Mouse (Mus musculus) common myeloid progenitor, adult 5-6 weeks (primary cell): ENCODE data around the gene Chd2. TPM values are rescaled to one million over a fixed set of nuclear protein-coding genes. Genes with fewer than 3 reads are reported as not detected.
A peak's percentile ranks its signal among the peaks of the same experiment; 100 is the strongest.

Experiments
- ATAC-seq: replicated peaks from 2 replicates; pipeline ENCODE4 v1.8.0; 2016; ENCODE audit warnings: low read depth, mild to moderate bottlenecking, moderate TSS enrichment, inconsistent platforms; ENCODE audit not compliant: poor library complexity, severe bottlenecking
- total RNA-seq: library from RNA; stranded (forward); fragments of 200-1000, 187-1606 nt; gene quantifications from 2 replicates; pipeline ENCODE4 v1.2.3, GENCODE M21; 2017

The Chd2 gene
- total RNA-seq, 1 experiment from 2014 or later, result 184 TPM

GRCm38 (mm10) chr7:73421278-73422015 is 120.2 kb downstream of the Chd2 start:
- no peak for ATAC-seq

GRCm38 (mm10) chr7:73420827-73421226 is 120.8 kb downstream of the Chd2 start:
- ATAC-seq, result no peak

- no peak for ATAC-seq
Observed at GRCm38 (mm10) chr7:73419375-73419774, 122.3 kb downstream of the Chd2 start.

- ATAC-seq, result no peak
Observed at GRCm38 (mm10) chr7:73414192-73414591, 127.4 kb downstream of the Chd2 start.

- ATAC-seq, result no peak
Observed at GRCm38 (mm10) chr7:73412419-73412818, 129.2 kb downstream of the Chd2 start.

GRCm38 (mm10) chr7:73411986-73412385 is 129.6 kb downstream of the Chd2 start:
- no peak for ATAC-seq

- no peak for ATAC-seq
Observed at GRCm38 (mm10) chr7:73411523-73411922, 130.1 kb downstream of the Chd2 start.

GRCm38 (mm10) chr7:73405550-73405949 is 136.1 kb downstream of the Chd2 start:
- no peak for ATAC-seq

- ATAC-seq, result no peak
Observed at GRCm38 (mm10) chr7:73403538-73403937, 138.1 kb downstream of the Chd2 start.

- ATAC-seq, result no peak
Observed at GRCm38 (mm10) chr7:73402671-73403070, 139.0 kb downstream of the Chd2 start.

GRCm38 (mm10) chr7:73402106-73402505 is 139.5 kb downstream of the Chd2 start:
- ATAC-seq, result no peak

GRCm38 (mm10) chr7:73400051-73400916 is 141.3 kb downstream of the Chd2 start:
- 0 out of 2 replicates have a peak, but pooled peaks have one; percentile 2 for ATAC-seq

- peak; percentile 52; the same call in 1 of the 2 replicates for ATAC-seq
Observed at GRCm38 (mm10) chr7:73399501-73400044, 142.1 kb downstream of the Chd2 start.

- ATAC-seq, result no peak
Observed at GRCm38 (mm10) chr7:73398806-73399442, 142.7 kb downstream of the Chd2 start.

GRCm38 (mm10) chr7:73398319-73398718 is 143.3 kb downstream of the Chd2 start:
- ATAC-seq, result peak; percentile 48; the same call in 1 of the 2 replicates

- no peak for ATAC-seq
Observed at GRCm38 (mm10) chr7:73394013-73394409, 147.6 kb downstream of the Chd2 start.

- no peak for ATAC-seq
Observed at GRCm38 (mm10) chr7:73393307-73394012, 148.2 kb downstream of the Chd2 start.

GRCm38 (mm10) chr7:73392359-73392758 is 149.3 kb downstream of the Chd2 start:
- no peak for ATAC-seq

GRCm38 (mm10) chr7:73391518-73392321 is 149.9 kb downstream of the Chd2 start:
- ATAC-seq, result no peak
